In genomic region chr11:59369848-59370247, GRCm38 (mm10) we compare ENCODE assay signal across 23 mouse cellular contexts. TPM values are rescaled to one million over a fixed set of nuclear protein-coding genes. Genes with fewer than 3 reads are reported as not detected.
"Had no signal": no experiment of that assay in that cellular context is flagged by ENCODE, and none has a peak within 500 bp of the region (broad histone marks: within the 10 kb centered on the region; RNA-seq: fewer than 3 reads in every experiment).

No protein-coding gene starts in this region.

- H3K4me2 ChIP-seq: neural tube, embryonic 13.5 days; neural tube, embryonic 15.5 days; stomach, embryonic 15.5 days had no signal

- H3K9me3 ChIP-seq: neural tube, embryonic 13.5 days; neural tube, embryonic 15.5 days; stomach, embryonic 15.5 days had no signal

- H3K9ac ChIP-seq: neural tube, embryonic 13.5 days; neural tube, embryonic 15.5 days; stomach, embryonic 15.5 days had no signal

- DNase-seq: retina, postnatal 1 day; right cerebral cortex, adult 18-20 months; right cerebral cortex, postnatal 14 days; right cerebral cortex, postnatal 25 days; right cerebral cortex, postnatal 4 days; spleen, adult 18-20 months; thymus, adult 18-20 months; thymus, adult 2 months; thymus, postnatal 14 days; thymus, postnatal 25 days; thymus, postnatal 36 days; thymus, postnatal 4 days had no signal

- H3K36me3 ChIP-seq: neural tube, embryonic 13.5 days; neural tube, embryonic 15.5 days; stomach, embryonic 15.5 days had no signal

- H3K27me3 ChIP-seq: neural tube, embryonic 13.5 days; neural tube, embryonic 15.5 days; stomach, embryonic 15.5 days had no signal

- H3K4me3 ChIP-seq: neural tube, embryonic 13.5 days; neural tube, embryonic 15.5 days; stomach, embryonic 15.5 days had no signal

- H3K27ac ChIP-seq: neural tube, embryonic 13.5 days; neural tube, embryonic 15.5 days; stomach, embryonic 15.5 days; stomach, postnatal 0 days had no signal

RNA-seq across cellular contexts. Expression of gene Prss38, which starts 5.6 kb away (rescaled TPM):
- total RNA-seq: neutrophil, adult 5-6 weeks had no signal
- polyA plus RNA-seq: neural tube, embryonic 13.5 days; neural tube, embryonic 14.5 days; neural tube, embryonic 15.5 days; small intestine, adult 2 months; spleen, adult 2 months; stomach, embryonic 14.5 days; stomach, embryonic 15.5 days; stomach, embryonic 16.5 days; stomach, postnatal 0 days; thymus, adult 2 months; thymus, postnatal 0 days had no signal
